Mouse (Mus musculus) midbrain, embryonic 11.5 days (tissue): Measurements from ENCODE around the gene Heatr5a. TPM values are rescaled to one million over a fixed set of nuclear protein-coding genes. Genes with fewer than 3 reads are reported as not detected.

Source experiments
- ATAC-seq: fragments of 200-750 bp; cut with Nextera tagmentation; 2 replicates; pipeline ENCODE4 v1.8.0; 2017; ENCODE audit warnings: moderate TSS enrichment, moderate library complexity; ENCODE audit not compliant: low FRiP score
- DNase-seq: peaks from one replicate; pipeline ENCODE4 v3.0.0; 2015; ENCODE audit warnings: low spot score; ENCODE audit errors: missing footprints
- H3K27ac ChIP-seq: fragments of 300-500 bp; sonication (generic); 2 replicates; pipeline ENCODE4 v1.5.1; 2014; ENCODE audit warnings: low read depth, low read length
- H3K27me3 ChIP-seq: fragments of 300-500 bp; sonication (generic); 2 replicates; pipeline ENCODE4 v1.6.1; 2014; ENCODE audit warnings: mild to moderate bottlenecking, low read length, moderate library complexity, mixed read lengths; ENCODE audit not compliant: control insufficient read depth, insufficient read depth
- H3K36me3 ChIP-seq: fragments of 300-500 bp; sonication (generic); 2 replicates; pipeline ENCODE4 v1.6.1; 2014; ENCODE audit warnings: mild to moderate bottlenecking, low read length, moderate library complexity, mixed read lengths; ENCODE audit not compliant: control insufficient read depth, insufficient read depth
- H3K4me1 ChIP-seq: fragments of 300-500 bp; sonication (generic); 2 replicates; pipeline ENCODE4 v1.6.1; 2014; ENCODE audit warnings: low read length; ENCODE audit not compliant: control insufficient read depth, insufficient read depth
- H3K4me2 ChIP-seq: fragments of 300-500 bp; sonication (generic); 2 replicates; pipeline ENCODE4 v1.6.1; 2014; ENCODE audit warnings: mild to moderate bottlenecking, moderate library complexity
- H3K4me3 ChIP-seq: fragments of 300-500 bp; sonication (generic); 2 replicates; pipeline ENCODE4 v1.5.1; 2014; ENCODE audit warnings: low read depth, low read length
- H3K9ac ChIP-seq: fragments of 300-500 bp; sonication (generic); 2 replicates; pipeline ENCODE4 v1.6.1; 2014; ENCODE audit warnings: low read length
- H3K9me3 ChIP-seq: fragments of 300-500 bp; sonication (generic); 2 replicates; pipeline ENCODE4 v1.6.1; 2016; ENCODE audit warnings: low read length; ENCODE audit not compliant: control insufficient read depth
- WGBS: fragments of 180-500 bp; shearing (Covaris S2); extraction: QIAGEN DNeasy Blood & Tissue Kit; methylation state at CpG from one replicate; pipeline ENCODE4 v1.1.7; 2014; 5-methylcytosine and 5-hydroxymethylcytosine counted together
- polyA plus RNA-seq: library from polyadenylated mRNA; unstranded; fragments of >200 nt; fragmentation: Nextera tagmentation; extraction: Ambion mirVana; gene quantifications from 2 replicates; pipeline ENCODE4 v1.2.1, GENCODE M21; 2014

Heatr5a gene
- polyA plus RNA-seq, 1 experiment from 2014 or later = 9.5 TPM

GRCm38 (mm10) chr12:52005877-52006632 lies 34.9 kb upstream of the Heatr5a start, which contains the start of gene Dtd2:
TSS of gene Dtd2 (minus strand) at chr12:52006501.
- Histone ChIP-seq H3K36me3 (no peaks in the 10 kb centered on the region), H3K4me2 (peak within 1 kb of the TSS; percentile 69), H3K4me1 (no peaks in the 10 kb centered on the region), H3K9me3 (no peaks in the 10 kb centered on the region), H3K4me3 (peak within 1 kb of the TSS; percentile 72), H3K27me3 (no peaks in the 10 kb centered on the region), H3K27ac (peak within 1 kb of the TSS; percentile 57), H3K9ac (peak within 1 kb of the TSS; percentile 85)
- ATAC-seq (peak; percentile 95), DNase-seq (peak; percentile 99)
- WGBS = 3% methylated on average over 46 of the region's 46 CpGs

DNA sequence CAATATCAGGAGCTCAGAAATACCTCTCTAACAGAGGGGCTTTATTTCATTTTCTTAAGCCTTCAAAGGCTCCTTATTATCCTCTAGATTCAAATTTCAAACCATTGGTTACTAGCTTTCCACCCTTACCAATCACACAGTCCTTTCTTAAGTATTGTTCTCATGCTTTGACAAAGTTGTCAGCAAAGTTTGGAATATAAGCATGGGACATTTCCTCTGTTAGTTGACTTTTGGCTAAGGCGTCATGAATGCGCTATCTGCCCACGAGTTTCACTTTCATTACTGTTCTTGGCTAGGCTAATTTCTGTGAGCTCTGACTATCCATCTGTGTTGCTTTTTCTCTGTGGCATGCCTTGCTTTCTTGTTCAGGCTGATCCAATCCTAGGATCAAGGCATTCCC lies 31.6 kb upstream of the Heatr5a start:
- H3K27me3 ChIP-seq = no peaks in the 10 kb centered on the region
- ATAC-seq (no peak), DNase-seq (peak; percentile 56)
- no peaks in the 10 kb centered on the region for H3K9me3 ChIP-seq
- no peak overlapping the region for H3K9ac ChIP-seq
- H3K36me3 ChIP-seq = no peaks in the 10 kb centered on the region
- no peak overlapping the region for H3K4me3 ChIP-seq
- no peak overlapping the region for H3K4me2 ChIP-seq
- H3K4me1 ChIP-seq = no peaks in the 10 kb centered on the region
- H3K27ac ChIP-seq = no peak overlapping the region
- 95% methylated on average over 3 of the region's 3 CpGs for WGBS

GRCm38 (mm10) chr12:52001544-52001943 lies 30.4 kb upstream of the Heatr5a start:
- Histone ChIP-seq H3K4me1 (no peaks in the 10 kb centered on the region), H3K4me2 (no peak overlapping the region), H3K9me3 (no peaks in the 10 kb centered on the region), H3K36me3 (no peaks in the 10 kb centered on the region), H3K9ac (no peak overlapping the region), H3K27me3 (no peaks in the 10 kb centered on the region), H3K4me3 (no peak overlapping the region), H3K27ac (no peak overlapping the region)
- 46% methylated on average over 4 of the region's 4 CpGs for WGBS
- DNase-seq = peak; percentile 85
- ATAC-seq = peak; percentile 55; the same call in 1 of the 2 replicates

- peak; percentile 77 for DNase-seq
- H3K9me3 ChIP-seq = no peaks in the 10 kb centered on the region
- H3K27me3 ChIP-seq = no peaks in the 10 kb centered on the region
- H3K36me3 ChIP-seq = no peaks in the 10 kb centered on the region
- H3K9ac ChIP-seq = no peak overlapping the region
- no peak overlapping the region for H3K4me2 ChIP-seq
- no peak for ATAC-seq
- 92% methylated on average over 9 of the region's 9 CpGs for WGBS
- H3K4me3 ChIP-seq = no peak overlapping the region
- no peak overlapping the region for H3K27ac ChIP-seq
- H3K4me1 ChIP-seq = no peaks in the 10 kb centered on the region
Observed at GRCm38 (mm10) chr12:51998366-51998932, 27.3 kb upstream of the Heatr5a start.

DNA sequence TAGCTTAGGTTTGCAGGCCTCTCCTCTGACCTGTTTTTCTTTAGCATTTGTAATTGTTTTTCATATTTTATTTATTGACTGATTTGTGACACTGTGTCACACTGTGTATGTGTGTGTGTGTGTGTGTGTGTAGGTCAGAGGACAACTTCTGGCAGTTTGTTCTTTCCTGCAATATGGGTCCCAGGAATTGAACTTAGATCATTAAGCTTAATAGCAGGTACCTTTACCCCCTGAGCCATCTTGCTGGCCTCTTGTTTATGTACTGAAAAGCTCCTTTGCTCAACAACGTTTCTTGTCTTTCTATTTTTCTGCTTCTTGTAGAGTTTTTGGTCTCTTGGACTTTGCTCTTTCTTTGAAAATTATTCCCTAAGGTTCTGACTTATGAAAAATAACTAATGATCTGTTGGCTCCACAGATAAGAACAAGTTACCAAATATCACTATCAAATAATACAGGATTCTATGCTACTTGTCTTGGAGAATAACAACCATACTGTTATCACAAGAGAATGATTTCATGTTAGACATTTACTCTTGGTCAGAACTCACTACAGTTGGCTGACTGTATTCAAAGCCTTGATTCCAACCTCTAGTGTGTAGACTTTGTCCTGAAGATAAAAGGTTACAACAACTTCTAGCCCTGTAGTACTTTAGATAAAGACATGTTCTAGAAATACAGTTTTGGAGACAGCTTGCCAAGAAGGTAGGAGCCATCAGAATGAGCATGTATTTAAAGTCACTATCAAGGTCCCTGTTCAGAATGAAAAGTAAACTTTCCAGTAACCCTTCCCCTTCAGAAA lies 24.8 kb upstream of the Heatr5a start:
- H3K9me3 ChIP-seq = no peaks in the 10 kb centered on the region
- H3K4me2 ChIP-seq = no peak overlapping the region
- H3K27ac ChIP-seq = no peak overlapping the region
- H3K36me3 ChIP-seq = no peaks in the 10 kb centered on the region
- no peaks in the 10 kb centered on the region for H3K27me3 ChIP-seq
- no peak for DNase-seq
- no peaks in the 10 kb centered on the region for H3K4me1 ChIP-seq
- no peak overlapping the region for H3K9ac ChIP-seq
- ATAC-seq = no peak
- H3K4me3 ChIP-seq = no peak overlapping the region
- WGBS = 88% methylated on average over 1 of the region's 1 CpGs

- no peaks in the 10 kb centered on the region for H3K36me3 ChIP-seq
- no peak for ATAC-seq
Observed at GRCm38 (mm10) chr12:51990629-51991028, 19.5 kb upstream of the Heatr5a start.

GRCm38 (mm10) chr12:51988536-51988935 lies 17.4 kb upstream of the Heatr5a start:
- Histone ChIP-seq H3K4me3 (no peak overlapping the region), H3K27me3 (no peaks in the 10 kb centered on the region), H3K9ac (no peak overlapping the region), H3K36me3 (no peaks in the 10 kb centered on the region), H3K4me1 (no peaks in the 10 kb centered on the region), H3K27ac (no peak overlapping the region), H3K4me2 (no peak overlapping the region), H3K9me3 (no peaks in the 10 kb centered on the region)
- no peak for ATAC-seq
- DNase-seq = no peak
- WGBS = 89% methylated on average over 5 of the region's 5 CpGs

More at GRCm38 (mm10) chr12:51990629-51991028, 19.5 kb upstream of the Heatr5a start:
- no peaks in the 10 kb centered on the region for H3K9me3 ChIP-seq
- 79% methylated on average over 2 of the region's 2 CpGs for WGBS
- no peak overlapping the region for H3K4me3 ChIP-seq
- H3K27me3 ChIP-seq = no peaks in the 10 kb centered on the region
- peak; percentile 53 for DNase-seq
- no peaks in the 10 kb centered on the region for H3K4me1 ChIP-seq
- H3K27ac ChIP-seq = no peak overlapping the region
- H3K9ac ChIP-seq = no peak overlapping the region
- H3K4me2 ChIP-seq = no peak overlapping the region

DNA sequence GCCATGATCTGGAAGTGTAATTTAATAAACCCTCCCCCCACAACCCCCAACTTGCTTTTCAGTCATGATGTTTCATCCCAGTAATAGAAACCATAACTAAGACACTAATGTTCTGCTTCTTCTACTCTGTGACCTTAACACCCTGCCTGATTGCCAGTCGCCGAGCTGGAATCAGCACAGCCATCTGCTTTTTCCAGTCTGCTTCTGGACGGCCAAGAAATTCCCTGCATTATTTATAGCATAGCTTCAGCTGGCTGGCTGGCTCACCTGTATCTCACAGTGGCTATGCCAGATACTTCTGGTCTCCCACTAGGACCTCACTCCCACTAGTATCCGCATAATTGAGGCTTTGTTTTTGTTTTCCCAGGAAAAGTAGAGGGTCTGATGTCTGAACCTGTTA lies 14.7 kb upstream of the Heatr5a start:
- no peak overlapping the region for H3K9ac ChIP-seq
- ATAC-seq (no peak), DNase-seq (peak; percentile 28)
- H3K4me2 ChIP-seq = no peak overlapping the region
- no peaks in the 10 kb centered on the region for H3K36me3 ChIP-seq
- H3K27ac ChIP-seq = no peak overlapping the region
- 89% methylated on average over 4 of the region's 4 CpGs for WGBS
- H3K9me3 ChIP-seq = no peaks in the 10 kb centered on the region
- no peaks in the 10 kb centered on the region for H3K4me1 ChIP-seq
- no peaks in the 10 kb centered on the region for H3K27me3 ChIP-seq
- no peak overlapping the region for H3K4me3 ChIP-seq
